Mouse (Mus musculus) left cerebral cortex, adult 9 months (tissue): ENCODE measurements around the gene Slc22a6.

Source experiments
- DNase-seq, 2 experiments: peaks; one replicate each; pipeline ENCODE4 v3.0.0; 2022; ENCODE audit warnings: low spot score in 2 of 2

Slc22a6 gene

DNA sequence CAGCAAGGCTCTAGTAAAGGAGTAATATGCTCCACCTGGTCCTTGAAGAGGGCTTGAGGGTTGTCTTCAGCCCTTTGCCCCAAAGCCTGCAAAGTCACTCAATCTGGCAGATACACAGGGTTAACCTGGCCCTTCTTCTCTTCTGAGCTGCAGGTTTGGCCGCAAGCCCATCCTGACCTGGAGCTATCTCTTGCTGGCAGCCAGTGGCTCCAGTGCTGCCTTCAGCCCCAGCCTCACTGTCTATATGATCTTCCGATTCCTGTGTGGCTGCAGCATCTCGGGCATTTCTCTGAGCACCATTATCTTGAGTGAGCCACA is 12.6 kb upstream of the Slc22a6 start:
- DNase-seq, result no peak

DNA sequence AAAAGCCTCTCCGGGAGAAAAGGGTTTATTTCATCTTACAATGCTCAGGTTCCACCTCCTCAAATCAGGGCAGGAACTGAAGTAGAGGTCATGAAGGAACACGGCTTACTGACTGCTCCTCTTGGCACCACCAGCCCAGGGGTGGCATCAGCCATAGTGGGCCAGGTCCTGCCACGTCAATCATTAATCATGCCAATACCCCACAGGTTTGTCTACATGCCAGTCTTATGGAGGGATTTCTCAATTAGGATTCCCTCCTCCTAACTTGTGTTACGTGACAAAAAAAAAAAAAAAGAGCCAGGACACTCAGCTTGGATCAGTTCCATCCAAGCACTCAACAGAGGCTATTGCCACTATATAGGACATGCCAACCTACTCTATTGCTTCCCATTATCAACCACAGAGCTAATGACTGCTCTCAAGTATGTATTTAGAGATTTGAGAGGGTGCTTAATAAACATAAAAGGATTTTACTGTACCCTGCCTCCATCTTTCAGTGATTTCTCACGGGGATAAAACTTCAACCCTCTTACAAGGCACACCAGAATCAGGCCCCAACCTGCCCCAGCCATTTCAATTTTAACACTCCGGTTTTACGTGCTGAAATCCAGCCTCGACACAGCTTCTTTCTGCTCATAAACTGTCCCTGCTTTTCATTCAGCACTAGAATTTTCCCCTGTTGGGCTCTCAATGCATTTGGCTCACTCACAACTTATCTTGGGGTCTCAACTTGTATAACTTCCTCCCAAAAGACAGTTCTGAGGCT is 6.3 kb upstream of the Slc22a6 start:
- no peak for DNase-seq

DNA sequence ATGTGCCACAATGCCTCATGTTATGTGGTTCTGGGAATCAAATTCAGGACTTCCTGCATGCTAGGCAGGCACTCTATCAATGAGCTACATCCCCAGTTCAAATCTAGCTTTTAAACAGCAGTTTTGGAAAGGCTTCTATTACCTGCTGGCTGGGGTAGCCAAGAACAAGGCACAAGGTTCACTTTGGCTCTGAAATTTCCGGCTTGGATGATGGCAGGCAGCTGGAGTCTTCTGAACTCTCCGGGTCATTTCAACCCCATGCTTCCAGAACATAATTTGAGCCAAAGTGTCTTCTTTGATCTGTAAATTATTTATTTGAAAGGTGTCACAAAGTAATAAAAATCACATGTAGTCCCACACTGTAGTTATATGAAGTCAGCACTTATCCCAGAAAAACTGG is 4.7 kb upstream of the Slc22a6 start:
- DNase-seq, result no peak

DNA sequence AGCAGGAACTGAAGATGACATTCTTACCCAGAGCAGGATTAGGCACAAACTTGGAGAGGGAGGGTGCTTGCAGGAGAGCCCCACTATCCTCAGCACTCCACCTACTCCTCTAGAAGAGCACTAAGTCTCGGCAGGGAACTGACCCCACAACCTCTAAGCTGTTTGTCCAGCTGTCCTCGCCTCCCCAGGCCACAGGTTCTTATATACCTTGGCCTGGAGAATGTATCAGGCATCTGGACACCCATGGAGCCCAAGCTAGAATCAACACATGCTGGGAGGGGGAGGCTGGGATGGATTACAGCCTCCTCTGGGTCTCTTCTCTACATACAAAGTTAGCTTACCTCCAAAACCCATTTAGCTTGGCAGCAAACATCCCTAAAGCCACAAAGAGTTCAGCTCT is 3.5 kb upstream of the Slc22a6 start:
- no peak for DNase-seq

DNA sequence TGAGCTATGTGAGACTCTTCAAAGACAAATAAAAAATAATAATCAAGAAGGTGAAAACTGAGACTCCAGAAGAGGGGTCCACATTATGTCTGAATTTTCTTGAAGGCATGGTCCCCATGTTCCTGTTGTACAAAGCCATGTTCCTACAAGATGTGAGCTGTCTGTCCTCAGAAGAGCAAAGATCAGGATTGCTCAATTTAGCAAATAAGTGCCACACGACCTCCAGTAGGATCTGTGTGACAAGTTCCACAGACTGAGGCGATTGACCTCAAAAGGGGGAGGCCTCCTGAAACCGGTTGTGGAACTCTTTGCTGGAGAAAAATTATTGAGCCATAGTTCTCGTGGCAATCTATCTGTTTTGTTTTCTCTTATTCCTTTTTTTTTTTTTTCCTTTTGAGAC is 1.5 kb upstream of the Slc22a6 start:
- DNase-seq, result no peak

DNA sequence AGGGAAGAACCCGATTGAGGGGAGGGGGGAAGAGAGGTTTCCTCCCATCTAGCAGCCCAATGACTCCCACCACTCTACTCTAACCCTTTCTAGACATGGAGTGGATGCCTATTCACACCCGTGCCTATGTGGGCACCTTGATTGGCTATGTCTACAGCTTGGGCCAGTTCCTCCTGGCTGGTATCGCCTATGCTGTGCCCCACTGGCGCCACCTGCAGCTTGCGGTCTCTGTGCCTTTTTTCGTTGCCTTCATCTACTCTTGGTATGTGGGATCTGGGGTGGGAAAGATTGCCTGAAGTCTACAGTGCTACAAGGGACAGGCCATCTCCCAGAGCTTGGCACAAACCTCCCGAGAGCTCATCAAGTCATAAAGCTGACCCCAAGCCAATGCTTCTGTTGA is 3.3 kb downstream of the Slc22a6 start:
- DNase-seq, result no peak

DNA sequence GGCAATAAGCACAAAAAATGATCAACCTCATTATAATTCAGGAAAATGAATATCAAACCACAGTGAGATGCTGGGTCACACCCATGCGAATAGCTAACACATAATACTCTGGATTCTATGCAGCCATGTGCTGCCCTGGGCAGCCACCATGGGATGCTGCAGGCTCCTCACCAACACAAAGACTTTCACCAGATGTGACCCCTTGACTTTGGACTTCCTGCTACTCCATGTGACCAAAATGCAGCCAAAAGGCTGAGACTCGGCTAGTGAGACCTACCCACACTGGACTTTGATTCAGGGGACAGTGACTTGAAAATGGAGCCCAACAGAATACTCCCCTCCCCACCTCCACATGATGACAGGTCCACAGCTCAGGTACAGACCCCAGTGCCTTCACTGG is 12.4 kb downstream of the Slc22a6 start:
- DNase-seq, result no peak

DNA sequence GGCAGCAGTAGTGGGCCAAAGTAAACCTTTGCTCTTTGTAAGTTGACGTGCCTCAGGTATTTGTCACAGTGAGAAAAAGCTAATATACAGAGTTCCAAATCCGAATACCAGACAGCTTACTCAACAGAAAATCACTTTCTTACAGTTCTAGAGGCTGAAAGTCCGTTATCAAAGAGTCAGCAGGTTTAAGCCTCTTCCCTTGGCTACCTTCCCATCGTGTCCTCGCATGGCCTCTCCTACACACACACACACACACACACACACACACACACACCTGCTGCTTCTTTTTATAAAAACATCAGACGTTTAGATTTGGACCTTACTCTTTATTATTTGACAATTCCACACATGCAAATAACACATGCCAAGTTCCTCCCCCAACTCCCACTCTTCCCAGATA is 13.0 kb downstream of the Slc22a6 start:
- no peak for DNase-seq

DNA sequence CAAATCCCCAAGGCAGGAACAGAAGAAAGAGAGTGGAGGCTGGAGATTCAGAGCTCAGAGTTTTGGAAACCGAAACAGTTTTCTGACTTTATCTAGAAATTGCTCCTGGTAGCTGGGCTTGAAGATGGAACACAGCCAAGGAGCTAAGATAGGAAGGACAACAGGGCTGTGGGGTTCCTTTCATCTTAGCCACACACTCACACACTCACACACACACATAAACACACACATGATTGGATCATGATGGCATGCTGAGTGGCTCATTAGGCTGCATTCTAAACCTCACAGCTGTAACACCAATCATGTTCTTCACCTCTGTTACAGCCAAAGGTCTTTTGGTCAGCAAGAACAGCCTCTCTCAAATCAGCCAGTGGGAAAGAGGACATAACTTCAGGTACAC is 14.2 kb downstream of the Slc22a6 start:
- DNase-seq, result no peak

DNA sequence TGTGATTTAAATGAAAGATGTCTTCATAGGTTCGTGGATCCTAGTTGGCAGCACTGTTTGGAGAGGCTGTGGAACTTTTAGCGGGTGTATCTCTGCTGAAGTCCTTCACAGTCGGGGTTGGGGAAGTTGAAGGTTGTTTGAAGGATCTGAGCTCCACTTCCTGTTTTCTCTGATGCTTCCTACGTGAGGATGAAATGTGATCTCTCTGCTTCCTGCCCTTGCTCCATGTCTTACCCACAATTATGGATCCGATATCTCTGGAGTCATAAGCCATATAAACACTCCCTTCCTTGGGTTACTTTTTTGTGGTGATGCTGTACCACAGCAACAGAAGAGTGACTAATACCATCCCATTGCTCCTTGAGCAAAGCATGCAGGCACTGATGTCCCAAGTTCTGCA is 24.2 kb downstream of the Slc22a6 start:
- no peak for DNase-seq

DNA sequence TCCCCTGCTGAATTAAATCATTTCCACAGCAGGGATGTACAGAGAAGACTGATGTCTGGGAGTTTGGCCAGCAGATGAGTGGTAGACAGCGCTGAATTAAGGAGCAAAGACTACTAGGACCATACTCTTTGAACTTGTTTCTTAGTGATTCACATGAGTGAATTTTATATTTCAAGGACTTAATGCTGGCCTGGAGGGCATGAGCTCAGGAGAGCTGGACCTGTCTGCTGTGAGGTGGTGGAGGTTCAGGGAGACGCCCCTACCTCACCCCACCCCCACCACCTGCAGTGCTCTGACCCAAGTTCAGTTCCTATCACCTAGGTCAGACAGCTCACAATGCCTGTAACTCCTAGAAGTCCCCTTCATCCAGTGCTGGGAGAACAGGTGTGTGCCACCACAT is 28.6 kb downstream of the Slc22a6 start:
- no peak for DNase-seq

DNA sequence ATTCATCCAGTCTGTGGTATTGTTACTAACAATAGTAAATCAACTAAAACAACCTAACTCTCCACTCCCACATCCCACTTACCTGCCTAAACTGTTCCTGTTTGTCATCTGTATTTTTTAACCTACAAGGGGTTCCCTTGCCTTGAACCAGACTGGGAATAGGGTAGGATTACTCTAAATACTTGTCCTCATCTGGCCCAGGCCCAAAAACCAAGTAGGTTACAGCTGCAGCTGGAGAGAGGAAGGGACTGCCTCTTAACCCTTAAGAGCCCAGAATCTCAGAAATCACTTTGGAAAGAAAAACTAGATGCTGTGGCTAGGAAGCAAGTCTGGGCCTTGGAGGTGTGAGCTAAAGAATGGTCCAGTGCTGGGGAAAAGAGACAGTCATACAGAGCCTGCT is 38.0 kb downstream of the Slc22a6 start:
- DNase-seq, result no peak

DNA sequence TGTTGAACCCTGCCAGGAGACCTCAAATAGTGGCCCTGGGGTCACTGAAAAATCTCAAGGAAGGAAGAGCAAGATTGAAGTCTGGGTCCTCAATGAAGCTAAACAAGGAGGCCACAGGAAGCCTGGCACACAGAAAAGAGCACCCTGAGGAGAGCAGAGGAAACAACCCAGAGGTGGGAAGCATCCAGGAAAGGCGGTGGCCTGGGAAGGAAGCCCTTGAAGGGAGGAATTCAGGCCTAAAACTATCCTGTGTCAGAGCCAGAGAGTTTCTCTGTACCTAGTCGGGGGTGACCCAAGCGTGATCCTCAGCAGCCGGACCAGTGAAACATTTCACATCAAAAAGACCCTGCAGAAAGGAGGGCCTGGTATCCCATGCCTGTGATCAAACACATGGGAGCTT is 38.5 kb downstream of the Slc22a6 start:
- no peak for DNase-seq

DNA sequence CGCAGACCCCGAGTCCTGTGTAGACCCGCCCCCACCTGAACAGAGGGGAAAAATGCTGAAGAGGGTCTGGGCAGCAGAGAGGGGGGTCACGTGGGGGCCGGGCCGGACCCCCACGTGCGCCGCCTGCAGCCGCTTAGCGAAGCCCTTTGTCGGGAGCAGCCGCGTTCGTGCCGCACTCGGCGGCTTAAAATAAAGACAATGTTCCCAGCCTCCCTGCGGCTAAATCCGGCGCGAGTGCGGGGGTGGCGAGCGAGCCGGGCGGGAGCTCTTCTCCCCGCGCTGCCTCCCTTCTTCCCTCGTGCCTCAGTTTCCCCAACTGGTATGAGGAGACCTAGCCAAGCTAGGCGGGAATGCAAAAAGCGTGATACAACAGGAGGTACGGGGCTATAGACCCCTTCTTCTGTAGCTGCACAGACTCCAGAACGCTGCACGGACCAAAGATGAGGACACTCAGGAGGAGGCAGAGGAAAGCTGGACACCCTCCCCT is 44.0 kb downstream of the Slc22a6 start:
- peak; percentile 66 to 86 for DNase-seq

DNA sequence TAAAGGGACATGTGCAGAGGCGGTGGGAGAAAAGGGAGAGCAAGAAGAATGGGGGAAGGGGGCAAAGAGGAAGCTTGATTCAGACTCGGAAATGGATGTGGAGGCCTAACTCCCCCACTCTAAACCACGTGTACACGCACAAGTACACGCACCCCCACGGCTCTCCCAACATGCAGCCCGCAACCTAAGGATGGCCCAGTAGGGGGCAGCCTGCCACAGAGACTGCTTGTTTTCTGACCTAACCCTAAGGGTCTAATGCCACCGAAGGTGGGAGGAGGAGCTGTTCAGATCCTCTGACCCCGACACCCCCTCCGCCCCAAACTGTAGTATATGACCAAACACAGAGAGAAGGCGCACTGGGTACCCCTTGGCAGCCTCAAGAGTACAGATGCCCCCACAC is 44.5 kb downstream of the Slc22a6 start:
- peak; percentile 89 to 92 for DNase-seq

DNA sequence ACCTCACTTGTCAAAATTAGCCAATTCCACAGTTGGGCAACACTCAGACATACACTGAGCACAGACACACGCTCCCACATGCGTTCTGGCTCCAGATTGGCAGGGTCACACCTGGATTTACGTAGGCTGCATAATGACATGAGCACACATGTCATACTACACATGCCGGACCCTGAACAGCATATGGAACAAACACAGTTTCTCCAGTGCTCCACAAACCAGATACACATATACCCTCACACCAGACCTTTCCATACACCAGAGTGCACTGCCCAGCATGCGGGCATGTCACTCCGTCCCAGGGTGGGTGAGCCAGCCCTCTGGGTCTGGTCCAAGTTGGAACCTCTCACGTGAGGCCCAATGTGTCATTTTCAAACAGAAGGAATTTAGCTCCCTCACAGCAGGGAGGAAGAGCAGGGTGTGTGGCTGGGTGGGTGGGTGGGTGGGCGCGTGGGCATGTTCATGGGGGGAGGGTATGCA is 45.6 kb downstream of the Slc22a6 start, which contains the start of gene Chrm1:
Chrm1 (plus strand) TSS at position 430 of the 480 bp plus-strand sequence.
- DNase-seq, result peak in 1 of 2 experiments; percentile 63

DNA sequence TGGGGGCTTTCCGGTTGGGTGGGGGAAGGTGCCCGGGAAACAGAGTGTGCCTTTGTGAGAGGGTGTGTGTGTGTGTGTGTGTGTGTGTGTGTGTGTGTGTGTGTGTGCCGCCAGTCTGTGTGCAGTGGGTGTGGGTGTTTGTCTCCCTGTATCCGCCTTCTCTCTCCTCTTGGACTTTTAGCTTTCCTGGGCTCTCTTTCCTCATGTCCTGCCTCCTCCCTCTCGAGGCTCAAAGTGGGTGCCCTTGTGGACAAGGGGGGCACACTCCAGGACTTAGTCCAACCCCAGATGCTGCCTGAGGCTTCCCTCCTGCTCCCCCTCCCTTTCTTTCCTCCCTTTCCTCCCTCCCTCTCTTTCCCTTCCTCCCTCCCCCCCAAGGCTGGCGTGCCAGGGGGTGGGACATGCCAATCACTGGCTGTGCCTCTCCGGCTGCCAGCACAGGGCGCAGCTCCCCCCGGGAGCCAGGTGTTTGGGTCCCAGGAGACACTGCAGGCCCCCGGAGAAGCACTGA is 46.1 kb downstream of the Slc22a6 start:
- peak in 1 of 2 experiments; percentile 79 for DNase-seq

DNA sequence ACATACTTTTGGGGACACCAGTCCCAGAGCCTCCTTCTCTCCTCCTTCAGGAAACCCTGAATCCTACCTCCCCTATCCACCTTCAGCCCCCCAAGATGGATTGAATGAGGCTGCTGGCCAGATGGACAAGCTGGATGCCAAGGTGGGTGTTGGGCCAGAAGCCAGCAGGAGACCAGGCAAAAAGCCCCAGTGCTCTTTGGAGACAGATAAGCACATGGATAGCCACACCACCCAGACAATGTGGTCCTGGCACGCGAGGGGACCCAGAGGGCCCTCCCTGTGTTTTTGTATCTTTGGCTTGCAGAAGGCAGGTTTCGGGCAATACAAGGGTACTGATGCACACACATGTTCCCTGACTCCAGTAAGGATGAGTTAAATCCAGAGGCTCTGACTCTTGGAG is 47.0 kb downstream of the Slc22a6 start:
- peak in 1 of 2 experiments; percentile 49 for DNase-seq

DNA sequence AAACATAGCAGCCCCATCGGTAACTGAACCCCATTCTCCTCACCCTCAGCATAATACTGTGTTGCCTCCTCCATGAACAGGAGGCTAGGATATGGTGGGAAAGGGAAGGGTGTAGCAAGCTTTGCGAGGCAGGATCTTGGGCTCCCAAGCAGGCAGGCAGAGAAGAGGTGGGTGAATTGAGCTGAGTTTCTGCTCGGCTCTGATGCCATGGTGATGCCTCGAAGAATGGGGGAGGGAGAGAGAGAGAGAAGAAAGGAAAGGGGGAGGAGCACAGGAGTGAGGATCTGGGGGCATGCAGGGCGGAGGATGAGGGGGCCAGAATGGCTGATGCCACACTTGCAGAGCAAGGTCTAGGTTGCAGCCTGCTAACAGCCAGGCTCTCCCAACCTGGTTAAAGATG is 47.9 kb downstream of the Slc22a6 start:
- peak in 1 of 2 experiments; percentile 69 for DNase-seq

DNA sequence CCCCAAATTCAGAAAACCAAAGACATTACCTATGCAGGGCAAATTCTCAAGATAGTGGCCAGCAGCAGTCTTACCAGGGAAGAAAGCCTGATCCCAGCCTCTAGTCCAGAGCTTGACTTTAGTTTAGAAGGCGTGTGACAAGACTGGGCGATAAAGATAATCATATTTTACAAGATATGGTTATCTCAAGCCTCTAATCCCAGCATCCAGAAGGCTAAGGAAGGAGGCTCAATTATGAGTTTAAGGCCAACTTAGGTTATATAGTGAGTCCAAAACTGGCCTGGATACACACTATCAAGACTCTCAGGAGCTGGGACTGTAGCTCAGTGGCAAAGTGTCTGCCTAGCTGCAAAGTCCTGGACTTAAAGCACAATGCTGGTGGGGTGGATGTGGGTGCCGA is 55.0 kb downstream of the Slc22a6 start:
- no peak for DNase-seq

DNA sequence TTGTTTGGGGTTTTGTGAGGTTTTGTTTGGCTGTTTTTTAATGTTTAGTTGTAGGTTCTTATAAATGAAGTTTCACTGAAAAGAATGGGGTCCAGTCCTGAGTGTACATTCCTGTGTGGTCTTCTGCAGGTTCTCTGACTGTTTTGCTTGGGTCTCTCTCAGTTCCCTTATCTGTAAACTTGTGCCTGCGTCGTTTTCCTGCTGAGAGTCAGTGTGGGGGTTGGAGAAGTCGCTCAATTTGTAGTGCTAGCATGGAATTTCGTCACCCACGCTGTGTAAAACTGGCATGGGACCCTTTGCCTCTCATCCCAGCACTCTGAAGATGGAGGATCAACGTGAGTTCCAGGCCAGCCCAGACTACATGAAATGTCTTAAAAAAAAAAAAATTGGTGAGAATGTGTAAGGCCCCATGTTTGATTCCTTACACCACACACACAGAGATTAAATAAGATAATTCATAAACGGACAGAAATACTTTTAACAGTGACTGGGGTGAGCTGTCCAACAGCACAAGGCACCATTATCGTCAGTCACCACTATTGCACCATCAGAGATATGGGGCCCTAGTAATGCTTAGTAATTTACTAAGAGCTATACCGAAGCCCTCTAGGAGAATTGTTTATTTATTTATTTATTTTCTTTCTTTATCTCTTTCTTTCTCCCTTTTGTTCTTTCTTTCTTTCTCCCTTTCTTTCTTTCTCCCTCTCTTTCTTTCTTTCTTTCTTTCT is 55.7 kb downstream of the Slc22a6 start:
- DNase-seq, result no peak
